Mouse (Mus musculus): ENCODE results near the gene Gm3667. TPM values are rescaled to one million over a fixed set of nuclear protein-coding genes. Genes with fewer than 3 reads are reported as not detected.
"Not testable (repeated sequence)": the region's sequence is repeated elsewhere in the genome, so short reads cannot be mapped to it uniquely, and the experiment has no call there.

Gm3667 gene
- polyA plus RNA-seq (2012; rRNA removed): 0.13 TPM in 1 of 2 replicates, not detected in the other

DNA sequence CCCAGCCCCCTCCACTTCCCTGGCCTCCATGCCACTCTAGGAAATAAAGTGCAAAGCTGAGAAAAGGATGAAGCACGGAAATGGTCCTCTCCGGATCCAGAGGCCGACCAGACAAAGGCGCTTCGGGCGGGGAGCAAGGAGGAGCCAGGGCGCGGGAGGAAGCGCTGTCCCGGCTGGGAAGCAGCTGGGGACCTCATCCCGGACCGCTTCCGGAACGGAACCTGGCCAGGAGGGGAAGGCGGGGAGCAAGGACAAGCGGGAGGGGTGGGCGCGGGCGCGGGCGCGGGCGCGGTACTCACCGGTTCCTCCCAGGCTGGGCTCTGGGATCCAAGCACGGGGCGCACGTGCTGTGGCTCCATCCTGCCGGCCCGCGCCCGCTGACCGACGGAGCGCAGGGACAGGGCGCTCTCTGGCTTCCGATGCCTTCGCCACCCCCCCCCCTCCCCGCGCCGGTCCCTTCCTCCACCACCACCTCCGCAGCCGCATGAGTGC lies at the start of gene Gm3667:
Gene Gm3667 (minus strand): TSS at position 442 of the 492 bp plus-strand sequence.
- H3K4me1 ChIP-seq (ENCODE audit: control insufficient read depth, insufficient read depth, low read length); DNase-seq; H3K4me3 ChIP-seq (replicated peaks; ENCODE audit: extremely low read depth, low read depth, low read length): not testable (repeated sequence)
- under 1% methylated on average over 24 of the region's 43 CpGs for WGBS

- DNase-seq; H3K4me1 ChIP-seq (ENCODE audit: control insufficient read depth, insufficient read depth, low read length); H3K4me3 ChIP-seq (replicated peaks; ENCODE audit: extremely low read depth, low read depth, low read length): not testable (repeated sequence)
- WGBS: 97% methylated on average over 19 of the region's 24 CpGs
These were observed 10.1 kb upstream of the Gm3667 start for GRCm38 (mm10) chr14:6899881-6900280.

DNA sequence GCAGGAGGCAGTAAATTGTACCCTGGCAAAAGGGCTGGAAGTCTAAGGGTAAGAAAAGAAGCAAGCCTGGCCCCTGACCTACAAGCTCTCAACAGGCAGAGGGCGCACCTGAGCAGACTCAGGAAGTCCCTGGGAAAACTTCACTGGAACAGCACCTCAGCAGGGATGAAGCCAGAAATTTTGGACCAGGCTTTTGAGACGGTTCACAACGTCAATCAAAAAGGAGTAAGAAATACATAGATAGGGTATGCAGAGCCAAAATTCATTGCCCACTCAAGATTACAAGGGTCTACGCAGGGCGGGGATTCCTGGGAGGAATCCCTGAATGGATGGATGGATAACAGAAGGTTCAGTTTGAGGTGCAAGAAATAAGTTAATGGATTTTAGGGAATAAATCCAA lies 951 bp downstream of the Gm3667 start:
- DNase-seq; H3K4me1 ChIP-seq (ENCODE audit: control insufficient read depth, insufficient read depth, low read length); H3K4me3 ChIP-seq (replicated peaks; ENCODE audit: extremely low read depth, low read depth, low read length): not testable (repeated sequence)
- WGBS: 11% methylated on average over 5 of the region's 5 CpGs

- not testable (repeated sequence) for DNase-seq; H3K4me1 ChIP-seq (ENCODE audit: control insufficient read depth, insufficient read depth, low read length); H3K4me3 ChIP-seq (replicated peaks; ENCODE audit: extremely low read depth, low read depth, low read length)
- WGBS: no CpG with 5 or more reads among the region's 3 CpGs
These were observed 49.6 kb downstream of the Gm3667 start, which contains the start of gene Gm3642 for GRCm38 (mm10) chr14:6840211-6840610. Gene Gm3642, minus strand, starts transcription at chr14:6840311.

DNA sequence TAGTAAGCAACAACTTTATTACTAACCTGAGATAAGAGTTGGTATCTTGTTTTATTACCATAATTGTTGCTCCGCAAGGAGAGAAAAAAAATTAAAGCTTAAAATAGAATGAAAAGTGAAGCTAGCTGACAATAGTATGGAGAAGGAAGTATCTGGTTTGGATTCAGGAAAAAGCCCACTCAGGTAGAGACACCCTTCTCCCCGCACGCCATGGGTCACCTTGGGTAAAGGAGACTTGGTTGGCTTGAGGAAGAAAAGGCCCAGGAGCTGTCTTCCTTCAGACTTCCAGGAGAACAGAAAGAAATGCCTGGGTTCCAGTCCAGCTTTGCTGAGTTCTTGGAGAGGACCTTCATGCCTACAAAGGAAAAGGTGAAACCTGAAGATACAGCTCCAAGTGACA lies 66.5 kb downstream of the Gm3667 start:
- not testable (repeated sequence) for DNase-seq; H3K4me1 ChIP-seq (ENCODE audit: control insufficient read depth, insufficient read depth, low read length); H3K4me3 ChIP-seq (replicated peaks; ENCODE audit: extremely low read depth, low read depth, low read length)
- 82% methylated on average over 3 of the region's 3 CpGs for WGBS

Other genes starting within 250 kb of the Gm3667 start
- gene Gm10251, start 205.8 kb downstream of the Gm3667 start, polyA plus RNA-seq (2012; rRNA removed): not detected in 2 replicates
- gene Gm8050, start 169.7 kb downstream of the Gm3667 start, polyA plus RNA-seq (2012; rRNA removed): not detected in 2 replicates
- gene Gm3636, start 147.6 kb downstream of the Gm3667 start, polyA plus RNA-seq (2012; rRNA removed): 0.22 and 0.30 TPM in 2 replicates
- gene Gm8362, start 115.6 kb downstream of the Gm3667 start, polyA plus RNA-seq (2012; rRNA removed): not detected in 2 replicates
- gene Gm3642, start 49.7 kb downstream of the Gm3667 start, polyA plus RNA-seq (2012; rRNA removed): not detected in 2 replicates
- gene Gm6356, start 83.9 kb upstream of the Gm3667 start, polyA plus RNA-seq (2012; rRNA removed): not detected in 2 replicates
- 0.08 and 0.11 TPM in 2 replicates for gene Gm10406, start 137.5 kb upstream of the Gm3667 start, polyA plus RNA-seq (2012; rRNA removed)
- gene Gm3685, start 155.0 kb upstream of the Gm3667 start, polyA plus RNA-seq (2012; rRNA removed): not detected in 2 replicates
- not detected in 2 replicates for gene Gm3696, start 210.7 kb upstream of the Gm3667 start, polyA plus RNA-seq (2012; rRNA removed)
- gene Gm6676, start 235.4 kb upstream of the Gm3667 start, polyA plus RNA-seq (2012; rRNA removed): not detected in 2 replicates

Measured in lung, adult 2 months (tissue).